Mouse (Mus musculus) forebrain, embryonic 14.5 days (tissue): ENCODE measurements around the gene Cbs. TPM values are rescaled to one million over a fixed set of nuclear protein-coding genes. Genes with fewer than 3 reads are reported as not detected.
"Not testable (repeated sequence)": the region's sequence is repeated elsewhere in the genome, so short reads cannot be mapped to it uniquely, and the experiment has no call there.

Experiments
- ATAC-seq: fragments of 200-750 bp; cut with Nextera tagmentation; 2 replicates; pipeline ENCODE4 v1.8.0; 2017; ENCODE audit warnings: mild to moderate bottlenecking, moderate library complexity
- DNase-seq: peaks from one replicate; pipeline ENCODE4 v3.0.0-alpha.2; 2015; ENCODE audit warnings: low spot score
- H3K27ac ChIP-seq: fragments of 300-500 bp; sonication (generic); 2 replicates; pipeline ENCODE4 v1.5.1; 2014; ENCODE audit warnings: low read depth, mild to moderate bottlenecking, control low read depth, low read length, moderate library complexity
- H3K27me3 ChIP-seq: fragments of 300-500 bp; sonication (generic); replicated peaks from 2 replicates; pipeline ENCODE4 v1.6.1; 2014; ENCODE audit warnings: low read length, control low read depth, mixed read lengths; ENCODE audit not compliant: control insufficient read depth, insufficient read depth
- H3K36me3 ChIP-seq: fragments of 300-500 bp; sonication (generic); 2 replicates; pipeline ENCODE4 v1.6.1; 2014; ENCODE audit warnings: low read length, control low read depth; ENCODE audit not compliant: control insufficient read depth, insufficient read depth
- H3K4me1 ChIP-seq: fragments of 300-500 bp; sonication (generic); 2 replicates; pipeline ENCODE4 v1.6.1; 2014; ENCODE audit warnings: antibody characterized with exemption, low read length, control low read depth; ENCODE audit not compliant: control insufficient read depth, insufficient read depth
- H3K4me2 ChIP-seq: fragments of 300-500 bp; sonication (generic); 2 replicates; pipeline ENCODE4 v1.6.1; 2014; ENCODE audit warnings: mild to moderate bottlenecking, control low read depth, low read length
- H3K4me3 ChIP-seq: fragments of 300-500 bp; sonication (generic); 2 replicates; pipeline ENCODE4 v1.5.1; 2014; ENCODE audit warnings: low read depth, low read length, control low read depth
- H3K9ac ChIP-seq: fragments of 300-500 bp; sonication (generic); 2 replicates; pipeline ENCODE4 v1.6.1; 2014; ENCODE audit warnings: mild to moderate bottlenecking, low read length, control low read depth, moderate library complexity
- H3K9me3 ChIP-seq: fragments of 300-500 bp; sonication (generic); replicated peaks from 2 replicates; pipeline ENCODE4 v1.6.1; 2016; ENCODE audit warnings: low read length, control low read depth, mixed read lengths; ENCODE audit not compliant: control insufficient read depth
- WGBS: fragments of 180-500 bp; shearing (Covaris S2); extraction: QIAGEN DNeasy Blood & Tissue Kit; methylation state at CpG from one replicate; pipeline ENCODE4 v1.1.7; 2014; 5-methylcytosine and 5-hydroxymethylcytosine counted together
- polyA plus RNA-seq: library from polyadenylated mRNA; unstranded; fragments of >200 nt; fragmentation: Nextera tagmentation; extraction: Ambion mirVana; gene quantifications from 2 replicates; pipeline ENCODE4 v1.2.1, GENCODE M21; 2014

The Cbs gene
- polyA plus RNA-seq, 1 experiment from 2014 or later, result 5.6 TPM

- H3K9ac ChIP-seq, DNase-seq, H3K4me1 ChIP-seq, H3K9me3 ChIP-seq, H3K4me3 ChIP-seq, ATAC-seq, H3K27ac ChIP-seq, H3K4me2 ChIP-seq, H3K27me3 ChIP-seq: not testable (repeated sequence)
- 97% methylated on average over 3 of the region's 3 CpGs for WGBS
- H3K36me3 ChIP-seq, result peaks cover 12% of the 10 kb centered on the region; the same call in 1 of the 2 replicates
Observed at GRCm38 (mm10) chr17:31609173-31609572, 27.9 kb downstream of the Cbs start.

GRCm38 (mm10) chr17:31607256-31607951 is 29.6 kb downstream of the Cbs start:
- H3K4me3 ChIP-seq, result no peak overlapping the region
- peaks cover 27% of the 10 kb centered on the region for H3K36me3 ChIP-seq
- H3K27ac ChIP-seq, result no peak overlapping the region
- DNase-seq, result no peak
- no peaks in the 10 kb centered on the region for H3K9me3 ChIP-seq
- no peak for ATAC-seq
- no peak overlapping the region for H3K4me2 ChIP-seq
- no peaks in the 10 kb centered on the region for H3K27me3 ChIP-seq
- H3K9ac ChIP-seq, result no peak overlapping the region
- 79% methylated on average over 8 of the region's 8 CpGs for WGBS
- H3K4me1 ChIP-seq, result no peaks in the 10 kb centered on the region

GRCm38 (mm10) chr17:31606424-31606823 is 30.6 kb downstream of the Cbs start:
- WGBS, result 79% methylated on average over 7 of the region's 7 CpGs
- H3K36me3 ChIP-seq, result peaks cover 27% of the 10 kb centered on the region
- H3K9ac ChIP-seq, result no peak overlapping the region
- H3K4me3 ChIP-seq, result no peak overlapping the region
- H3K4me2 ChIP-seq, result no peak overlapping the region
- no peak overlapping the region for H3K27ac ChIP-seq
- no peaks in the 10 kb centered on the region for H3K4me1 ChIP-seq
- no peaks in the 10 kb centered on the region for H3K9me3 ChIP-seq
- ATAC-seq (no peak), DNase-seq (no peak)
- H3K27me3 ChIP-seq, result no peaks in the 10 kb centered on the region

- WGBS, result 88% methylated on average over 8 of the region's 8 CpGs
- Histone ChIP-seq H3K4me1 (no peaks in the 10 kb centered on the region), H3K27ac (no peak overlapping the region), H3K4me2 (no peak overlapping the region), H3K36me3 (peaks cover 63% of the 10 kb centered on the region), H3K9ac (no peak overlapping the region), H3K4me3 (no peak overlapping the region), H3K9me3 (no peaks in the 10 kb centered on the region), H3K27me3 (no peaks in the 10 kb centered on the region)
- DNase-seq (no peak), ATAC-seq (no peak)
Observed at GRCm38 (mm10) chr17:31598593-31598992, 38.4 kb downstream of the Cbs start.

- peaks cover 57% of the 10 kb centered on the region for H3K36me3 ChIP-seq
- ATAC-seq, result no peak
Observed at GRCm38 (mm10) chr17:31597957-31598356, 39.1 kb downstream of the Cbs start.

GRCm38 (mm10) chr17:31595077-31595476 is 42.0 kb downstream of the Cbs start:
- Histone ChIP-seq H3K4me2 (no peak overlapping the region), H3K36me3 (peaks cover 56% of the 10 kb centered on the region), H3K4me3 (no peak overlapping the region), H3K27me3 (no peaks in the 10 kb centered on the region), H3K4me1 (no peaks in the 10 kb centered on the region), H3K27ac (peak overlapping the region; percentile 53; the same call in 1 of the 2 replicates), H3K9ac (no peak overlapping the region), H3K9me3 (no peaks in the 10 kb centered on the region)
- DNase-seq (peak; percentile 40), ATAC-seq (no peak)
- 76% methylated on average over 5 of the region's 5 CpGs for WGBS

More at GRCm38 (mm10) chr17:31597957-31598356, 39.1 kb downstream of the Cbs start:
- WGBS, result 93% methylated on average over 9 of the region's 9 CpGs
- no peak for DNase-seq
- Histone ChIP-seq H3K4me3 (no peak overlapping the region), H3K4me2 (no peak overlapping the region), H3K27me3 (no peaks in the 10 kb centered on the region), H3K4me1 (no peaks in the 10 kb centered on the region), H3K9ac (no peak overlapping the region), H3K9me3 (no peaks in the 10 kb centered on the region), H3K27ac (no peak overlapping the region)

- Histone ChIP-seq H3K27me3 (no peaks in the 10 kb centered on the region), H3K4me1 (no peaks in the 10 kb centered on the region), H3K9me3 (no peaks in the 10 kb centered on the region), H3K4me2 (no peak overlapping the region), H3K27ac (peak overlapping the region; percentile 53; the same call in 1 of the 2 replicates), H3K36me3 (peaks cover 52% of the 10 kb centered on the region), H3K4me3 (no peak overlapping the region), H3K9ac (no peak overlapping the region)
- no peak for DNase-seq
- WGBS, result 89% methylated on average over 7 of the region's 7 CpGs
- ATAC-seq, result no peak
Observed at GRCm38 (mm10) chr17:31594590-31594989, 42.4 kb downstream of the Cbs start.

- Histone ChIP-seq H3K9me3 (no peaks in the 10 kb centered on the region), H3K9ac (no peak overlapping the region), H3K4me2 (no peak overlapping the region), H3K27ac (no peak overlapping the region), H3K27me3 (no peaks in the 10 kb centered on the region), H3K4me1 (no peaks in the 10 kb centered on the region), H3K36me3 (peaks cover 36% of the 10 kb centered on the region), H3K4me3 (no peak overlapping the region)
- WGBS, result 90% methylated on average over 11 of the region's 11 CpGs
- DNase-seq (no peak), ATAC-seq (no peak)
Observed at GRCm38 (mm10) chr17:31590846-31591245, 46.2 kb downstream of the Cbs start.

GRCm38 (mm10) chr17:31588726-31589125 is 48.3 kb downstream of the Cbs start:
- WGBS, result 92% methylated on average over 4 of the region's 4 CpGs
- ATAC-seq (no peak), DNase-seq (no peak)
- Histone ChIP-seq H3K9ac (no peak overlapping the region), H3K27me3 (no peaks in the 10 kb centered on the region), H3K4me3 (no peak overlapping the region), H3K36me3 (peaks cover 26% of the 10 kb centered on the region), H3K4me2 (no peak overlapping the region), H3K27ac (no peak overlapping the region), H3K4me1 (no peaks in the 10 kb centered on the region), H3K9me3 (no peaks in the 10 kb centered on the region)
